Mouse (Mus musculus): ENCODE data around the gene Myh13. TPM values are rescaled to one million over a fixed set of nuclear protein-coding genes. Genes with fewer than 3 reads are reported as not detected.

Gene Myh13
- 0.04 and 0.07 TPM in 2 replicates for polyA plus RNA-seq (2016; fragmentation: Nextera tagmentation; extraction: Ambion mirVana)

DNA sequence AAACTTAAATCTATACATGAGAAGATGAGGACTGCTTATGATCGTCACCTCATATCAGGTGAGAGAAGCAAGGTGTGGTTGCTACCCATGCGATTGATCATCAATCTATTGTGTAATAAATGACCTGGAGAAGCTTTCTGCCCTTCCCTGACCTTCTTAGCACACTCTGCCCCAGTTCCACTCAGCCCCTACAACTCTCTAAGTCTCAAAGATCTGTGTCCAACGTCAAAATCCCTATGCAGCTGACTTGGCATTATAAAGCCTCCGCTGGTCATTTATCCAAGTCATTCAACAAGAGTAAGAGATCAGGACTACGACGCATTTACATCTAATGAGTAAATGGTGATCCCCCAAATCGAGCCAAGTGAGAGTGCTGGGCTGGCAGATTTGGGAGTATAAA lies at the start of gene Myh13:
TSS of gene Myh13 (plus strand) at position 301 of the 400 bp plus-strand sequence.
- Histone ChIP-seq H3K4me1 (peaks cover 1% of the 10 kb centered on the region; the same call in 1 of the 2 replicates), H3K27me3 (no peaks in the 10 kb centered on the region), H3K27ac (no peak within 1 kb of the TSS), H3K4me3 (no peak within 1 kb of the TSS), H3K36me3 (no peaks in the 10 kb centered on the region), H3K4me2 (replicated peaks) (no peak within 1 kb of the TSS), H3K9ac (no peak within 1 kb of the TSS), H3K9me3 (replicated peaks) (no peaks in the 10 kb centered on the region)
- no peak for ATAC-seq (ENCODE audit: low FRiP score)
- 88% methylated on average over 7 of the region's 7 CpGs for WGBS

DNA sequence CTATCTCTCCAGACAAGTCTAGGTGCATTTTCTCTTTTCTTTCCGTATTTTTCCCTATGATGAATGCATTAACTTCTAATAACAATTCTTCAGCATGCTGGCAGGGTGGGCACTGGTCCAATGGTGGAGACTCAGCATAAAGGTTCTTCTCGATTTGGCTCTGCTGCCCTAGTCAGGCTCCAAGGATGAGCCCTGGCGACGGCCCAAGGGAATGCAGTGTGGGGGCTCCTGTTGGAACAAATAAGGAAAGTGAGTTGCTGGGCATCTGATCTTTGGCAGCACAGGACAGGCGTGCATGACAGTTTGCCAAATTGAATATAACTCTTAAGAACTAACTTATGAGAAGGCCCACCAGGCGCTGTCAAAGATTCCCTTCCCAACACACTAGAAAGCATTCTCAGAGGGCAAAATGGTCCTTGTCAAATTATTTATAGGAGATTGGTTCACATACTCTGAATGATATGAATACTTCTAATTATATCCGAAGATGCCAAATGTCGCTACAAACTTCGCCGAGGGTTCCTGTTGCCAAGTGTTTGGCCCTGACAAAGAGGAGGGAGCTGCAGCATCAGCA lies 44.8 kb upstream of the Myh13 start, which contains the start of gene Myh8:
TSS of gene Myh8 (plus strand) at position 524 of the 574 bp plus-strand sequence.
- no peak within 1 kb of the TSS for H3K27ac ChIP-seq
- H3K4me3 ChIP-seq = no peak within 1 kb of the TSS
- H3K9me3 ChIP-seq (replicated peaks) = no peaks in the 10 kb centered on the region
- 78% methylated on average over 10 of the region's 10 CpGs for WGBS
- no peak within 1 kb of the TSS for H3K9ac ChIP-seq
- no peak for ATAC-seq (ENCODE audit: low FRiP score)
- H3K4me2 ChIP-seq (replicated peaks) = no peak within 1 kb of the TSS
- no peaks in the 10 kb centered on the region for H3K27me3 ChIP-seq
- no peaks in the 10 kb centered on the region for H3K4me1 ChIP-seq
- no peaks in the 10 kb centered on the region for H3K36me3 ChIP-seq

DNA sequence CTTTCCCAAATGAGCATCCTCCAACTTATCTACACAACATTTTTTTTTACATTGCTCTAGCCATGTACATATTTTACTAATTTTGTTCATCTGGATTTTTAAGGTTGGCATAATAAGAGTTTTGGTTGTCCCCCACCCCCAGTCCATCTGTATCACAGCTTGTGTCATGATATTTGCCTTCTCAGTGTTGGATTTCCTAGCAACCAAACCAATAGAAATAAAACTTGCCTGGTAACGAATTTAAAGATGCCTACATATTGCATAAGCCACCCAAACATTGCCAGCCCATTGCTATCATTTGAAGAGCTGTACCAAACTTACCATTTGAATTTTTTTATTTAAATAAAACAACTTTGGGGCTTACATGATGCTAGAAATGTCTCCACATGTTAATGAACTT lies 28.0 kb upstream of the Myh13 start:
- Histone ChIP-seq H3K4me3 (no peak overlapping the region), H3K4me1 (no peaks in the 10 kb centered on the region), H3K36me3 (no peaks in the 10 kb centered on the region), H3K9ac (no peak overlapping the region), H3K27ac (no peak overlapping the region), H3K4me2 (replicated peaks) (no peak overlapping the region), H3K27me3 (no peaks in the 10 kb centered on the region), H3K9me3 (replicated peaks) (no peaks in the 10 kb centered on the region; the same call in 1 of the 2 replicates)
- no peak for ATAC-seq (ENCODE audit: low FRiP score)
- WGBS = 73% methylated on average over 1 of the region's 1 CpGs

DNA sequence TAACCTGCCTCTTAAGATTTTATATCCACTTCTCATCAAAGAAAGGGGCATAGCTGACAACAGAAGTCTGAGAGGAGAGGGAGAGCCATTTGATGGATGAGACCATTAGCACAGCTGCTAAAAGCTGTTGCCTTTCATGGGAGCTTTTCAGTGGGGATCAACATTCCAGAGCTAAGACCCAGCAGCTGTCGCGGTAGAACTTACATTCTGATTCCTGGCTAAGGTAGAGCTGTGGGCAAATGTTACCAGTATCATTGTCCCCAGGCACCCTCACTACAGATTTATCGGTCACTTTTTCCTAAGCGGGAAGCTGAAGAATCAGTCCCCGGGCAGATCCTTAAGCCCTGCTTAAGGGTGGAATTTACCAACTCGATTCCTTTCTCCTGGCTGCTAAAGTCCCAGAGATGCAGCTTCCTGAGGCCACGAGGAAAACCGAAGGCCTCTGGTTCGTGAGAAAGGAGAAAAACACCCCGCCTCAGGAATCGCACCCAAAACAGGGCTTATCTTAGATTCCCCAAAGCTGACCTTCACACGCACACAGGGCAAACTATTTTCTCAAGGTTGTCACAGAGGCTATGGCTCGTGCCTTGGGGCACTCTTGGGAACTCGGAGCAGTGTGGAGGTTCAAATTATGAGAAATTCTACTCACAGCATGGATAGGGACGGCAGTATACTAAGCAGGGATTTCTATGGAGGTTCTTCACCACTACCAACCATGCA lies 7.6 kb upstream of the Myh13 start:
- Histone ChIP-seq H3K4me3 (no peak overlapping the region), H3K9ac (no peak overlapping the region), H3K27ac (no peak overlapping the region), H3K4me2 (replicated peaks) (no peak overlapping the region), H3K4me1 (no peaks in the 10 kb centered on the region), H3K27me3 (no peaks in the 10 kb centered on the region), H3K9me3 (replicated peaks) (no peaks in the 10 kb centered on the region), H3K36me3 (no peaks in the 10 kb centered on the region)
- 61% methylated on average over 15 of the region's 15 CpGs for WGBS
- no peak for ATAC-seq (ENCODE audit: low FRiP score)

DNA sequence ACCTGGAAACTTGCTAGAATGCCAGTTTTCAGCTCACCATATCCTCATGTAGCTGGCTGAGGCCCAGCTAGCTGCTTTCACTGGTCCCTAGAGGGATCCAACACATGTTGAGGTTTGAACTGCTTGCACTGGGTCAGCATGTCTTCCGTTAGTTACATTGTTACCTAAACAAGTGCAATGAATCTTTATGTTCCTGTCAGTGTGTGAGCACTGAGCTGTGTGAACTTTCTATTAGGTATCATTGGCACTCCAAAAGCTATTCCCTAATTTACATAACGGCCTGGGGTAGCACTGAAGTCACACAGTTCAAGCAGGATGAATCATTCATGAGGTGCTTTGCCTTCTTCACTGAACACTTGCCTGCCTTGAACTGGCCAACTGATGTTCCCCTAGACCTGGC lies 5.1 kb downstream of the Myh13 start:
- 39% methylated on average over 2 of the region's 2 CpGs for WGBS
- peaks cover 6% of the 10 kb centered on the region; the same call in 1 of the 2 replicates for H3K4me1 ChIP-seq
- H3K27ac ChIP-seq = no peak overlapping the region
- H3K4me3 ChIP-seq = no peak overlapping the region
- no peak for ATAC-seq (ENCODE audit: low FRiP score)
- no peaks in the 10 kb centered on the region for H3K36me3 ChIP-seq
- no peak overlapping the region for H3K4me2 ChIP-seq (replicated peaks)
- H3K9me3 ChIP-seq (replicated peaks) = no peaks in the 10 kb centered on the region
- H3K27me3 ChIP-seq = no peaks in the 10 kb centered on the region
- H3K9ac ChIP-seq = no peak overlapping the region

DNA sequence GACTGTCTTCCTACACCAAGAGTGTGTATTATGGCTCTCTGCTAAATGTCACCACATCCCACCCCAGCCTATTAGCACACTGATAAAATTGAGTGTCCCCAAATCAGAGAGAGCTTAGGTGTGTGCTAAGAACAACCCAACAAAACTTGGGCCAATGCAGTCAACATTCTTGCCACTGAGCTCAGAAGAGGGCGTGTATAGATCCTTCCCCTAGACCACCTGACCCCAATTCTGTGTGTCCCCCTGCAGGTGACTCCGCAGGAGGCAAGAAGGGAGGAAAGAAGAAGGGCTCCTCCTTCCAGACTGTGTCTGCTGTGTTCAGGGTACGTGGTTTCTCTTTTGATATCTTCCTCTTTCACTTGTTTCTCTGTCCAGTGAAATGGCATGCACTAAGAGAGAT lies 23.1 kb downstream of the Myh13 start:
- Histone ChIP-seq H3K27ac (no peak overlapping the region), H3K9me3 (replicated peaks) (no peaks in the 10 kb centered on the region), H3K4me3 (no peak overlapping the region), H3K4me2 (replicated peaks) (no peak overlapping the region), H3K9ac (no peak overlapping the region), H3K27me3 (no peaks in the 10 kb centered on the region), H3K36me3 (no peaks in the 10 kb centered on the region), H3K4me1 (no peaks in the 10 kb centered on the region)
- WGBS = 54% methylated on average over 3 of the region's 3 CpGs
- ATAC-seq (ENCODE audit: low FRiP score) = no peak

DNA sequence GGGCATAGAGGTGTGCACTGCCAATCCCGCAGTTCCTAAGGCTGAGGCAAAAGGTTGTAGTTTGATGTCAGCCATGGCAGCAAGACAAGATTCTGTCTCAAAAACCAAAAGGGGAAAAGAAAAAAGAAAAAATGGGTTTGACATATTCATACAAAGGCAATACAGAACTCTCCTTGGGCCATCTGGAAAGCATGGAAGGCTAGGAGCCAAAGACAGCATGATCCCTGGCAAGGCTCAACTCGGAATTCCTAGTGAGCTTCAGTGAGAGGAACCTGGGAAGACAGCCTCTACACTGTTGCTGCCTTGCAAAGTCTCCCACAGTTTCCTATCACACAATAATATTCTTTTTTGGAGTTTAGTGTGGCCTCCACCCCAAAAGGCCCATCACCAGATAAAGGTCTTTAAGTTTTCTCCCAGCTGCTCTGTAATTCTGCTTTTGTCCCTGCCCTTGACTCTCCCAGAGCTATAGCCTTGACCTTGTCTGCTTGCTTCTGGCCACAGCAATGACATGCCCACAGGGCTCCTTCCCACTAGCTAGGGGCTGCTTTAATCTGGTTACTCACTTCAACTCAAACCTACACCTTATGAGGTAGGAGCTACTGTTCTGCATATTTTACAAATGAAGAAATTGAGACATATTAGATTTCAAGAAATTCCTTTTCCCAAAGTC lies 23.9 kb downstream of the Myh13 start:
- H3K4me3 ChIP-seq = no peak overlapping the region
- no peak for ATAC-seq (ENCODE audit: low FRiP score)
- H3K4me2 ChIP-seq (replicated peaks) = no peak overlapping the region
- H3K9me3 ChIP-seq (replicated peaks) = no peaks in the 10 kb centered on the region
- H3K27me3 ChIP-seq = 0 out of 2 replicates have a peak, but pooled peaks cover 5% of the 10 kb centered on the region
- H3K36me3 ChIP-seq = no peaks in the 10 kb centered on the region
- H3K4me1 ChIP-seq = no peaks in the 10 kb centered on the region
- H3K9ac ChIP-seq = no peak overlapping the region
- H3K27ac ChIP-seq = no peak overlapping the region
- 66% methylated on average over 2 of the region's 2 CpGs for WGBS

DNA sequence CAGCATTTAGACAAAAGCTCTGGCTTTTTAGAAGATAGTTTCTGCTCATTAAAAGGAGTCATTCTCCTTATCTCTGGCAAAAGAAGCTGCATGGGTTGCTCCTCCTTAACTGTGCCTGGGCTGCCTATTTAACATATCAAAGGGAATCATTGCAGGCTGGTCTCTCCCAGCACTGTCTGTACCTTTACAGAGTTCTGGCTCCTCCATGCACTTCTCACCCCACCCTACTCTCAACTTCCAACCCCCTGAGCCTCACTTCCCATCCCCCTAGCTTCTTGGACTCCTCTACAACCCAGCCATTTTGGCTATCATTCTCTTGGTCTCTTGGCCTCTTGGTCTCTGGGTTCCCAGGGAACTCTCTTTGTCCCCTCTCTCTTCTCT lies 24.4 kb downstream of the Myh13 start:
- H3K4me3 ChIP-seq = no peak overlapping the region
- no peak overlapping the region for H3K4me2 ChIP-seq (replicated peaks)
- H3K27me3 ChIP-seq = 0 out of 2 replicates have a peak, but pooled peaks cover 5% of the 10 kb centered on the region
- no peaks in the 10 kb centered on the region for H3K4me1 ChIP-seq
- H3K9me3 ChIP-seq (replicated peaks) = no peaks in the 10 kb centered on the region
- no peak for ATAC-seq (ENCODE audit: low FRiP score)
- H3K27ac ChIP-seq = no peak overlapping the region
- no peaks in the 10 kb centered on the region for H3K36me3 ChIP-seq
- no peak overlapping the region for H3K9ac ChIP-seq

DNA sequence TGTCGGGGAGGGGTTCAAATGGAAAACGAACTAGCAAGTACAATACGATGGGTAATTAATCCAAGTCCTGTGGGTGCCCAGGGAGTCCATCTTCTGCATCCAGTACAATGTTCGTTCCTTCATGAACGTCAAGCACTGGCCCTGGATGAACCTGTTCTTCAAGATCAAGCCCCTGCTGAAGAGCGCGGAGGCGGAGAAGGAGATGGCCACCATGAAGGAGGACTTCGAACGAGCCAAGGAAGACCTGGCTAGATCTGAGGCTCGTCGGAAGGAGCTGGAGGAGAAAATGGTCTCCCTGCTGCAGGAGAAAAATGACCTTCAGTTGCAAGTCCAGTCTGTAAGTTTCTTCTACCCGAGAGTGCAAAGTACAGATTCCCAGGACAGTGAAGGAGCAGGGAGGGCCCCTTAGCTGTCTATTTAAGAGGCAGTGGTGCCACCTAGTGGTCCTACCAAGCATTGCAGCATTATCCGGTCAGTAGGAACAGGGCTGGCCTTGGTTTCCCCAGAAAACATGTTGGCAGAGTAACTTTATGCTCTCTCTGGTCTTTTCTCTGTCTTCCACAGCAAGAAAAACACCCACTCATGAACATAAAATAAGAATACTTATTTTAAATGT lies 28.8 kb downstream of the Myh13 start:
- 48% methylated on average over 14 of the region's 14 CpGs for WGBS
- 0 out of 2 replicates have a peak, but pooled peaks cover 5% of the 10 kb centered on the region for H3K27me3 ChIP-seq
- no peaks in the 10 kb centered on the region for H3K36me3 ChIP-seq
- H3K4me3 ChIP-seq = no peak overlapping the region
- no peak overlapping the region for H3K27ac ChIP-seq
- no peak overlapping the region for H3K4me2 ChIP-seq (replicated peaks)
- no peaks in the 10 kb centered on the region for H3K9me3 ChIP-seq (replicated peaks)
- no peaks in the 10 kb centered on the region for H3K4me1 ChIP-seq
- no peak overlapping the region for H3K9ac ChIP-seq
- ATAC-seq (ENCODE audit: low FRiP score) = 0 out of 2 replicates have a peak, but pooled peaks have one; percentile 56

DNA sequence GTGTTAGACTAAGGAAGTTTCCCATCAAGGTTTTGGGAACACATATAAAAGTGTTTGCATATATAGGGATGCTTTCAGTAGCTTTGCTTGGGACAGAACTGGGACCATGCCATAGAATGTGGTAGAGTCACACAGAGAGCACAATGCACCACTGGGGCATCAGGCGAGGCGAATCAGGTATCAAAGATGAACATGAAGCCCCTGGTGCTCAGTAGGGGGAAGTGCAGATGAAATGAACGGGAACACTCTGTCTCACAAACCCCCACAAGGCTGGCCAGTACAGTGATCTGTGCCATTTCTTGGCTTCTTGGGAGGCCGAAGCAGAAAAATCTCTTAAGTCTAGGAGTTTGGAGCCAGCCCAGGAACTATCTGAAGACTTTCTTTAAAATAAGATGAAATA lies 31.6 kb downstream of the Myh13 start:
- ATAC-seq (ENCODE audit: low FRiP score) = no peak
- H3K9me3 ChIP-seq (replicated peaks) = no peaks in the 10 kb centered on the region
- H3K4me1 ChIP-seq = no peaks in the 10 kb centered on the region
- no peak overlapping the region for H3K9ac ChIP-seq
- no peak overlapping the region for H3K4me3 ChIP-seq
- H3K36me3 ChIP-seq = no peaks in the 10 kb centered on the region
- H3K4me2 ChIP-seq (replicated peaks) = no peak overlapping the region
- no peak overlapping the region for H3K27ac ChIP-seq
- WGBS = 49% methylated on average over 4 of the region's 4 CpGs
- H3K27me3 ChIP-seq = 0 out of 2 replicates have a peak, but pooled peaks cover 5% of the 10 kb centered on the region

DNA sequence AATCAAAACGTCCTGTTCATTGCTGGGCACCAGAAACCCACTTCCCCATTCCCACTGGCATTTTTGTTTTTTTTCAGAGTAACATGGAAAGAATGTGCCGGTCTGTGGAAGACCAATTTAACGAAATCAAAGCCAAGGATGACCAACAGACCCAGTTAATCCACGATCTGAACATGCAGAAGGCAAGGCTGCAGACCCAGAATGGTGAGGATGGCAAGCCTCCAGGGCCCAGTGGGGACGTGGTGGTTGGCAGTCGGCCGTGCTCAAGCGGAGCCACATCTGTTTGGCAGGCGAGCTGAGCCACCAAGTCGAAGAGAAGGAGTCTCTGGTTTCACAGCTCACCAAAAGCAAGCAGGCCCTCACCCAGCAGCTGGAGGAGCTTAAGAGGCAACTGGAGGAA lies 36.6 kb downstream of the Myh13 start:
- H3K36me3 ChIP-seq = no peaks in the 10 kb centered on the region
- H3K4me3 ChIP-seq = no peak overlapping the region
- H3K4me2 ChIP-seq (replicated peaks) = no peak overlapping the region
- H3K4me1 ChIP-seq = no peaks in the 10 kb centered on the region
- no peak overlapping the region for H3K27ac ChIP-seq
- H3K9me3 ChIP-seq (replicated peaks) = no peaks in the 10 kb centered on the region
- 79% methylated on average over 10 of the region's 10 CpGs for WGBS
- no peak overlapping the region for H3K9ac ChIP-seq
- H3K27me3 ChIP-seq = no peaks in the 10 kb centered on the region
- no peak for ATAC-seq (ENCODE audit: low FRiP score)

DNA sequence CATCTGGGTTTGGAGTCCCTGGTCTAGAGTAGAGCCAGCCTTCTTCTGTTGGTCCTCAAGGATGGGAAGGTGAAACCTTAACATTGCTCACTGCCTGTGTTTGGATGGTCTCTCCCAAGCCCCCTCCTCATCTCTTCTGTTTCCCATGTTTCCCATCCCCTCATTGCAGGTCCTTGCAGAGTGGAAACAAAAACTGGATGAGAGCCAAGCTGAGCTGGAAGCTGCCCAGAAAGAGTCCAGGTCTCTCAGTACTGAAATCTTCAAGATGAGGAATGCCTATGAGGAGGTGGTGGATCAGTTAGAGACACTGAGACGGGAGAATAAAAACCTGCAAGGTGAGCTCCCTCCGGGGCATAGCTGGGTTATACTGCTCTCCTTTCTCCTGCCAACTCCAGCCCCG lies 40.8 kb downstream of the Myh13 start:
- Histone ChIP-seq H3K9me3 (replicated peaks) (no peaks in the 10 kb centered on the region), H3K4me2 (replicated peaks) (no peak overlapping the region), H3K36me3 (no peaks in the 10 kb centered on the region), H3K27ac (no peak overlapping the region), H3K9ac (no peak overlapping the region), H3K27me3 (no peaks in the 10 kb centered on the region), H3K4me3 (no peak overlapping the region), H3K4me1 (0 out of 2 replicates have a peak, but pooled peaks cover 2% of the 10 kb centered on the region)
- WGBS = 87% methylated on average over 3 of the region's 3 CpGs
- ATAC-seq (ENCODE audit: low FRiP score) = no peak
